Mouse (Mus musculus) leukemia stem cell, adult 10-12 weeks (primary cell): Measurements from ENCODE around the gene Snapc1. TPM values are rescaled to one million over a fixed set of nuclear protein-coding genes. Genes with fewer than 3 reads are reported as not detected.

Source experiments
- polyA plus RNA-seq: library from polyadenylated mRNA; stranded (reverse); fragments of >175 nt; gene quantifications from 2 replicates; pipeline ENCODE4 v1.2.3, GENCODE M21; 2012; ENCODE audit warnings: low replicate concordance

Gene Snapc1
- 1.7 and 6.3 TPM in 2 replicates for polyA plus RNA-seq

GRCm38 (mm10) chr12:73964291-73965281 is at the start of gene Snapc1:
Gene Snapc1 (plus strand): TSS chr12:73964481.

GRCm38 (mm10) chr12:73937353-73937752 is 26.9 kb upstream of the Snapc1 start, which contains the start of gene Gm49321:
Gene Gm49321 (plus strand): TSS chr12:73937653.

GRCm38 (mm10) chr12:73997297-73998127 is 33.2 kb downstream of the Snapc1 start, which contains the start of gene Syt16:
Gene Syt16 (plus strand): TSS chr12:73997661.

Other genes with a start within 250 kb of the Snapc1 start
- 3.4 and 10.1 TPM in 2 replicates for gene Hif1a, start 63.1 kb upstream of the Snapc1 start, polyA plus RNA-seq
- gene Gm49321, start 26.8 kb upstream of the Snapc1 start, polyA plus RNA-seq, result not detected in 2 replicates
- gene Syt16, start 33.2 kb downstream of the Snapc1 start, polyA plus RNA-seq, result 0.07 TPM in 1 of 2 replicates, not detected in the other